Mouse (Mus musculus): ENCODE measurements around the gene Mief2.
A peak's percentile ranks its signal among the peaks of the same experiment; 100 is the strongest.

The Mief2 gene

GRCm38 (mm10) chr11:60726601-60727391, 1.4 kb upstream of the Mief2 start, which contains the start of gene Flii:
Gene Flii, minus strand, starts transcription at chr11:60727263.
- DNase-seq = peak; percentile 87

DNA sequence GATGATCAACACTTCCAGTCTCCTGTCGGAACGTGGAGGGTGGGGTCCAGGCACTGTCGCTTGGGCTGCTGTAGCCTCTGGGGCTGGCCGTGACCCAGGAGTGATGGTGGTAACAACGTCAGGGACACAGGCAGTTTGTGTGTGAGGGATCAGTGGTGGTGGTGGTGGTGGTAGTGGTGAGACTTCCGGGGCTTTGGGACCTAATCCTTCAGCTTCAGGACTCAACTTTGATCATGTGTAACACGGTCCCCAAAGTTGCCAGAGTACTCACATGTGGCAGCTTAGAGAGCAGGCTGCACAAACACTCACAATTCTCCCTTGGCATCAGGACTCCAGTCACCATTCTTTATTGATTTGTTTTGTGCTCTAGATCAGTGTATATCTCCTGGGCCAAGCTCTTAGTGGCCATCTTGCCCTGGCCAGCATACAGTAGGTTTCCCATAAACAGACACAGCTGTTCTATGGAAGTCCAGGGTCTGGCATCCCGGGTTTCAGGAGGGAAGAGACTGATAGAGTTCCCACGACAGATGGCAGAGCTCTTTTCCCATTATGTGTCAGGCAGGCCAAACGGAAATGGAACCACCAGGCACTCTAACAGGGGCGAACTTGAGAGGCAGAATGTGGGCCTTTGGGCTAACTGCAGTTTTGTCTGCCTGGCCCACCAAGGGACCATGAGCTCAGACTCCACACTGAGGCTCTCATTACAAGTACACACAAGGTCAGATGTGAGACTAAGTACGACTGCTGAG, 632 bp upstream of the Mief2 start:
- no peak for DNase-seq

- no peak for DNase-seq
Observed at GRCm38 (mm10) chr11:60729217-60729641, 1.0 kb downstream of the Mief2 start.

- no peak for DNase-seq
Observed at GRCm38 (mm10) chr11:60730169-60730568, 2.0 kb downstream of the Mief2 start.

DNA sequence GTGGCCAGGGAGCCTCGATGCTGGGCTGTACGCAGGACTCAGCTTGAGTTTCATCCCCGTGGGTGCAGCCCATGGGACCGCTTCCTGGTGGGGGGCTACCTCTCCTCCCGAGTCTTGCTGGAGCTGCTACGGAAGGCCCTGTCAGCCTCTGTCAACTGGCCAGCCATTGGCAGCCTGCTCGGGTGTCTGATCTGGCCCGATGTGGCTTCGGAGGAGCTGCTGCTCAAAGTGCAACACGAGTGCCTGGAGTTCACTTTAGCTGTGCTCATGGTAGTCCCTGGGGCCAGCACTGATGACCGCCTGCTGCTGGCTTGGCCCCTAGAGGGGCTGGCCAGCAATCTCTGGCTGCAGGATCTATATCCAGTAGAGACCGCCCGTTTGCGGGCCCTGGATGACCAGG, 3.1 kb downstream of the Mief2 start:
- no peak for DNase-seq

- DNase-seq = no peak
Observed at GRCm38 (mm10) chr11:60734206-60734605, 6.0 kb downstream of the Mief2 start.

- DNase-seq = no peak
Observed at GRCm38 (mm10) chr11:60735191-60735590, 7.0 kb downstream of the Mief2 start.

DNA sequence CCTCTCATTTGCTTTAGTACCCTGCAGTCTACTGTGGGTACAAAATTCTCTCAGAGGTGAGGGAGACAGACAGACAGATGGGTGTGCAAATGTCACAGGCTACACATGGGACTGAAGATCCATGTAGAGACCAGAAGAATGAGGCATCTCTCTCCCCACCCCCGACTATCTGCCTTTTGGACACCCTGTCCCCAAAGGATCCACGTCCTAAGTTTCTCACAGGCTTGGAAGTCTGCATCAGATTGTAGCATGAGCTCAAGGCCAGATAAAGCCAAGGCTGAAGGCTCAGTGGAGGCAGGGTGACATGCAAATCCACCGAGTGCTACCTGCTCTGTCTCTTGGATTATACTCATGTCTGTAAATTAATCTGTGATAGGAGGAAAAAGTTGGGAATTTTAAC, 8.3 kb downstream of the Mief2 start:
- DNase-seq = no peak

DNA sequence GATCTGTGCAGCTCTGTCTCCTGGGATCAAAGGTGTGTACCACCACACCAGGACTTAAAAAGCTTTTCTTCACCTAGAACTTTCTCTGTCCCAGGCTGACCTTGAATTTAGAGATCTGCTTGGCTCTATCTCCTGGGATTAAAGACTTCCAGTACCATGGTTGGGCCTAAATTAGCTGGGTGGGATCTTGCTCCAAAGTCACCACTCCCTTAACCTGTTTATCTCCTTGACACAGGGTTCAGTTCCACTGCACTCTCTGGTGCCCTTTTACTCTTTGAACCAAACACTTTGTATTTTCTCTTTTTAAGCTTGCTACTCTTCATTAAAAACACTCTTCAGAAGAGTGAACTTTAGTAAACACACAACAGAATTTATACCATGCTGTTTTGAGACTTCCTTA, 9.3 kb downstream of the Mief2 start:
- no peak for DNase-seq

GRCm38 (mm10) chr11:60740321-60740720, 12.1 kb downstream of the Mief2 start:
- DNase-seq = no peak

DNA sequence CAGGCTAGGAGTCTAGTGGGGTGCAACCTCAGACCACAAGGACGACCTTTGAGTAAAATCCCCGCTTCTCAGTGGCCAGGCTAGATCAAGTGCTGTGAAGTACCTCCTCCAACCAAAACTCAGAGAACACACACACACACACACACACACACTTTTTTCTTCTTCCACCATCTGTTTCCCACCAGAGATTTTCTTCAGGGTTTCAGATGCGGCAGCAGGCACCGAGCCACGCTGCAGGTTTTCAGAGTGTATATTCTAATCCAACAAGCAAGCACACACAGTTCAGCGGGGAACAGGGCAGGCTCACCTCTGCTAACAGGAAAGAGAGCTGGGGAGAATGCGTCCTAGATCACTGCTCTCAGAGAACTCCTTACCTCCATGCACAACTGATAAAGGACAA, 27.4 kb downstream of the Mief2 start:
- no peak for DNase-seq

DNA sequence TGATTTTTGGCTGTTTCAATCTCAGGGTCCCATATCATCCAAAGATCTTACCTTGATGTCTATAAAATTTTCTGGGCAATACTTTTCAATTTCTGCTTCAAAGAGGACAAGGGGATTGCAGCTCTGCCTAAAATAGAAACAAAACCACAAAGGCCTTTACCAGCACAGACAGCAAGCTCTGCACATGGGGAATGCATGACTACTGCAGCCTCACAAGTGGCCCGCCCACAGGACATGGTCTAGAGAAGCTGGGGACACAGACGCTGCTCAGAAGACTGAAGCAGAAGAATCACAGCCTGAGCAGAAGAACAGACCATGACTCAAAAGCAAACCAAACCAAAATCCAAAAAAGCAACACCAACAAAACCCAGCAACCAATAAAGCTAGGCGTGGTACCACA, 33.5 kb downstream of the Mief2 start:
- DNase-seq = no peak

- no peak for DNase-seq
Observed at GRCm38 (mm10) chr11:60766969-60767368, 38.8 kb downstream of the Mief2 start.

GRCm38 (mm10) chr11:60769322-60769721, 41.1 kb downstream of the Mief2 start:
- DNase-seq = no peak

DNA sequence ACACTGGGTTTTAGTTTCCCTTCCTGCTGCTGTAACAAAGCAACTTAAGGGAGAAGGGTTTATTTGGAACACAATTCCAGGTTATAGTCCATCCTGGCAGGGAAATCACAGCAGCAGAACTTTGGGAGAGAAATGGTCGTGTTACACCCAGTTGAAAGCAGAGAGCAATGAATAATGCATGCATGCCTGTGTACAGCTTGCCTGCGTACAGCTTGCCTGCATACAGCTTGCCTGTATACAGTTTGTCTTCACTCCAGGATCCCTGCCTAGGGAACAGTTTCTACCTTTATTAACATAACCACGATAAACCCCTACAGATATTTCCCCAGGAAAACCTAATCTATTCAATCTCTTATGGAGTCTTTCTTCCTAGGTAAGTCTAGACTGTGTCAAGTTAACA, 42.6 kb downstream of the Mief2 start:
- no peak for DNase-seq

- no peak for DNase-seq
Observed at GRCm38 (mm10) chr11:60772161-60772560, 44.0 kb downstream of the Mief2 start.

DNA sequence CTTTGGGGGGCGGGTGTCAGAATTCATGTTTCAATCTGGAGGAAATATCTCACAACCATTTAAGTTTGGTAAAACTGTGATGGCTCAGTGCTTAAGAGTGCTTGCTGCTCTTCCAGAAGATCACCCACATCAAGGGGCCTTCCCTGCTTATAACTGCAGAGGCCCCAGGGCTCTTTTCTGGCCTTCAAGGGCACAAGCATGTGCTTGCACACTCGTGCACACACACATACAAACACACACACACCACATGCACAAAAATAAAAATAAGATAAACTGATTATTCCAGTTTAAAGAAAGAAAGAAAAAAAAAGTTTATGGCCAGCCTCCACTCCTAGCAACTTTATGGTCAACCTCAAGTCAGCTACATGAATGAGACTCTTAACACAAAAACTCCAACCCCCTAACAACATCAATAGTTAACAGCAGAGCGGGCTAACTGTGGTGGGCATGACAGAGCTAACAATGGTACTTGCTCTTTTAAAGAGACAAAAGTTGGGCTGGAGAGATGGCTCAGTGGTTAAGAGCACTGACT, 46.0 kb downstream of the Mief2 start:
- no peak for DNase-seq

DNA sequence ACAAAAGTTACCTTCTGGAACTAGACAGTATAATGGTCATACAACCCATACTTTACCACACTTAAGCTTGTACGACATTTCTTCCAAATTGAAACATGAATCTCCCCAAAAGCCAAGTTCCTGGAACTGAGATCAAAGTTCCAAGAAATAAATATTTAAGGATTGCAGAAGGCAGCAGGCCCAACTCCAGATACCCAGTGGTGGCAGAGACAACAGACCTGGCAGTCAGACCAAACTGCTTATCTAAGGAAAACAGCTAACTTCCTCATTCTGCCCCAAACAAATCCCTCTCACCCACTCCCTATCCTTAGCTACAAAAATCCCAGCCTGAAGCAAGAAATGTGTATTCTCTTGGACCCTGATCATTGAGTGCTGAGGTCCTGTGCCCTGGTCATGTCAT, 46.6 kb downstream of the Mief2 start:
- no peak for DNase-seq

- DNase-seq = no peak
Observed at GRCm38 (mm10) chr11:60775578-60775977, 47.4 kb downstream of the Mief2 start.

GRCm38 (mm10) chr11:60776107-60776828, 48.1 kb downstream of the Mief2 start:
- no peak for DNase-seq

DNA sequence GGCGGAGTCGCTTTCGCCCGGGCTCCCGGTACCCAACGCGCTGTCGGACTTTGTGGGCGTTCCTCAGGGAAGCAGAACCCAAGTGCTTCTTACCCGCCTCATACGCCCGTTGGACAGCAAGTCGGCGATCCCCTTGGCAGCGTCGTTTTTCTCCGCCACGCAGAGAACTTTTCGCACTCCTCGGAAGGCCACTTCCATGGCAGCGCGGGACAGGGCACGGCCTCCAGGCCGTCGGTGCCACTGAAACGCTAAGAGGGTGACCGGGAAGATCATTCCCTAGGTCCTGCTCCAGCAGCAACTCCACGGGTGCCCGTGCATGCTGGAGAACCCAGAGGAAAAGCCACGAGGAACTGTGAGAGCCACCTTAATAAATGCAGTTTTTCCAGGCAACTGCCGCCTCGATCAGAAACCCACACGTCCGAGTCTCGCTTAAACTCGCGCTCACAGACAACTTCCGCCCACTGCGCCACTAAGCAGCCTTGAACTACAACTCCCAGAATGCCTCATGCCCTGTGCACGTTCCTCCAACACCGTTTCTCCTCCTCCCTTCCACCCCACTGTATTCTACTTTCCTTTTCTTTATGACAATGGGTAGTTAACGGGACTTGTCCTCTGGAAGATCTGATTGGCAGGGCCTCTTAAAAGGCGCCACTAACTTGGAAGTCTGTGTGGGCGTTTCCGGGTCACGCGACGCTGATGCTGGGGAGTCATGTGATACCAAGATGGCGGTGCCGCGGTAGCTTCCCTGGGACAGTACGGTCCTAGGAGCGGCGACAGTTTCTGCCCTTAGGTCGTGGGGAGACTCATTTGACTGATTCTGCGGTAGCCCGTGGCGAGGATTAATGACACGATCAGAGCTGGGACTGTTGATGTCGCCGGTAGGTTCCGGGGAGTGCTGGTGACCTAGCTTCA, 48.9 kb downstream of the Mief2 start, which contains the start of the genes Top3a and Smcr8:
Top3a (minus strand) TSS at position 537 of the 912 bp plus-strand sequence.
Smcr8 (plus strand) TSS at position 696 of the 912 bp plus-strand sequence.
- DNase-seq = peak; percentile 83

GRCm38 (mm10) chr11:60777801-60778370, 49.7 kb downstream of the Mief2 start:
- no peak for DNase-seq

Data from thymus, postnatal 14 days (tissue).